Mouse (Mus musculus) megakaryocyte, adult 5-6 weeks (primary cell): ENCODE measurements around the gene Nectin4. TPM values are rescaled to one million over a fixed set of nuclear protein-coding genes. Genes with fewer than 3 reads are reported as not detected.
A peak's percentile ranks its signal among the peaks of the same experiment; 100 is the strongest.

Experiments
- ATAC-seq: 2 replicates; pipeline ENCODE4 v1.8.0; 2016; ENCODE audit warnings: mild to moderate bottlenecking, inconsistent platforms; ENCODE audit not compliant: poor library complexity, severe bottlenecking
- total RNA-seq, 2 experiments: library from RNA; stranded (forward) in 1 of 2; stranded (reverse) in 1 of 2; fragments of 153-499, 151-499 nt in 1 of 2; fragments of 221-1000, 200-1000 nt in 1 of 2; gene quantifications; 2 replicates each; pipeline versions ENCODE4 v1.2.3 to v1.2.4; 2015 to 2017

Gene Nectin4
- total RNA-seq, 2 experiments from 2014 or later: 1.2 to 2.1 TPM

- peak; percentile 88 for ATAC-seq
These were observed 41.1 kb downstream of the Nectin4 start, which contains the start of gene Usf1 for GRCm38 (mm10) chr1:171410947-171411484. Usf1 (plus strand) TSS chr1:171411313.

GRCm38 (mm10) chr1:171411492-171411941, 41.6 kb downstream of the Nectin4 start:
- ATAC-seq: peak; percentile 1; the same call in 1 of the 2 replicates

- peak; percentile 46 for ATAC-seq
These were observed 42.1 kb downstream of the Nectin4 start for GRCm38 (mm10) chr1:171412001-171412441.

- no peak for ATAC-seq
These were observed 42.5 kb downstream of the Nectin4 start for GRCm38 (mm10) chr1:171412446-171412845.

GRCm38 (mm10) chr1:171413608-171414007, 43.7 kb downstream of the Nectin4 start:
- ATAC-seq: no peak

GRCm38 (mm10) chr1:171418660-171419059, 48.8 kb downstream of the Nectin4 start, which contains the start of gene Tstd1:
Tstd1 (plus strand) TSS chr1:171418872.
- no peak for ATAC-seq

- ATAC-seq: no peak
These were observed 49.5 kb downstream of the Nectin4 start for GRCm38 (mm10) chr1:171419291-171419882.

GRCm38 (mm10) chr1:171419905-171420304, 50.0 kb downstream of the Nectin4 start:
- no peak for ATAC-seq

GRCm38 (mm10) chr1:171422504-171423095, 52.7 kb downstream of the Nectin4 start:
- ATAC-seq: no peak

- no peak for ATAC-seq
These were observed 54.7 kb downstream of the Nectin4 start for GRCm38 (mm10) chr1:171424638-171425037.

GRCm38 (mm10) chr1:171425126-171425525, 55.2 kb downstream of the Nectin4 start:
- ATAC-seq: no peak

- no peak for ATAC-seq
These were observed 62.3 kb downstream of the Nectin4 start for GRCm38 (mm10) chr1:171432158-171432557.

- ATAC-seq: no peak
These were observed 65.5 kb downstream of the Nectin4 start for GRCm38 (mm10) chr1:171435288-171435814.

- ATAC-seq: no peak
These were observed 66.1 kb downstream of the Nectin4 start for GRCm38 (mm10) chr1:171435974-171436373.

GRCm38 (mm10) chr1:171437264-171438013, 67.5 kb downstream of the Nectin4 start, which contains the start of gene F11r:
F11r (plus strand) TSS chr1:171437535.
- ATAC-seq: peak; percentile 81

Other genes starting within 250 kb of the Nectin4 start
- gene Sdhc, start 219.5 kb upstream of the Nectin4 start, total RNA-seq (2015): 102 and 130 TPM in 2 replicates
- 34.5 and 43.0 TPM in 2 replicates for gene Sdhc, start 219.5 kb upstream of the Nectin4 start, total RNA-seq (2017)
- not detected in 2 replicates for gene Mpz, start 219.4 kb upstream of the Nectin4 start, total RNA-seq (2015)
- not detected in 2 replicates for gene Mpz, start 219.4 kb upstream of the Nectin4 start, total RNA-seq (2017)
- 1.2 and 1.4 TPM in 2 replicates for gene Pcp4l1, start 173.8 kb upstream of the Nectin4 start, total RNA-seq (2015)
- gene Pcp4l1, start 173.8 kb upstream of the Nectin4 start, total RNA-seq (2017): 0.44 and 0.73 TPM in 2 replicates
- not detected in 2 replicates for gene Nr1i3, start 156.1 kb upstream of the Nectin4 start, total RNA-seq (2015)
- 0.04 TPM in 2 replicates for gene Nr1i3, start 156.1 kb upstream of the Nectin4 start, total RNA-seq (2017)
- gene Tomm40l, start 147.6 kb upstream of the Nectin4 start, total RNA-seq (2015): 7.3 and 8.2 TPM in 2 replicates
- 8.5 and 14.4 TPM in 2 replicates for gene Tomm40l, start 147.6 kb upstream of the Nectin4 start, total RNA-seq (2017)
- 0.87 TPM in 1 of 2 replicates, not detected in the other for gene Apoa2, start 145.0 kb upstream of the Nectin4 start, total RNA-seq (2015)
- gene Apoa2, start 145.0 kb upstream of the Nectin4 start, total RNA-seq (2017): not detected in 2 replicates
- gene Fcer1g, start 135.7 kb upstream of the Nectin4 start, total RNA-seq (2015): 2,036 and 2,044 TPM in 2 replicates
- 995 and 1,060 TPM in 2 replicates for gene Fcer1g, start 135.7 kb upstream of the Nectin4 start, total RNA-seq (2017)
- not detected in 2 replicates for gene Adamts4, start 119.7 kb upstream of the Nectin4 start, total RNA-seq (2015)
- 0.12 TPM in 1 of 2 replicates, not detected in the other for gene Adamts4, start 119.7 kb upstream of the Nectin4 start, total RNA-seq (2017)
- gene Ndufs2, start 118.7 kb upstream of the Nectin4 start, total RNA-seq (2015): 235 and 245 TPM in 2 replicates
- gene Ndufs2, start 118.7 kb upstream of the Nectin4 start, total RNA-seq (2017): 276 and 306 TPM in 2 replicates
- 17.8 and 20.4 TPM in 2 replicates for gene B4galt3, start 99.8 kb upstream of the Nectin4 start, total RNA-seq (2015)
- gene B4galt3, start 99.8 kb upstream of the Nectin4 start, total RNA-seq (2017): 28.5 and 33.5 TPM in 2 replicates
- 26.5 and 27.4 TPM in 2 replicates for gene Ppox, start 88.9 kb upstream of the Nectin4 start, total RNA-seq (2015)
- 14.5 and 18.0 TPM in 2 replicates for gene Ppox, start 88.9 kb upstream of the Nectin4 start, total RNA-seq (2017)
- 41.1 and 41.9 TPM in 2 replicates for gene Usp21, start 82.1 kb upstream of the Nectin4 start, total RNA-seq (2015)
- gene Usp21, start 82.1 kb upstream of the Nectin4 start, total RNA-seq (2017): 20.2 and 28.9 TPM in 2 replicates
- gene Ufc1, start 75.1 kb upstream of the Nectin4 start, total RNA-seq (2015): 95.3 and 105 TPM in 2 replicates
- gene Ufc1, start 75.1 kb upstream of the Nectin4 start, total RNA-seq (2017): 54.6 and 78.6 TPM in 2 replicates
- 22.4 and 23.6 TPM in 2 replicates for gene Dedd, start 41.0 kb upstream of the Nectin4 start, total RNA-seq (2015)
- 12.1 and 13.1 TPM in 2 replicates for gene Dedd, start 41.0 kb upstream of the Nectin4 start, total RNA-seq (2017)
- 6.5 and 9.7 TPM in 2 replicates for gene Nit1, start 24.5 kb upstream of the Nectin4 start, total RNA-seq (2015)
- gene Nit1, start 24.5 kb upstream of the Nectin4 start, total RNA-seq (2017): 37.1 and 39.2 TPM in 2 replicates
- gene Pfdn2, start 24.4 kb upstream of the Nectin4 start, total RNA-seq (2015): 26.1 and 38.4 TPM in 2 replicates
- gene Pfdn2, start 24.4 kb upstream of the Nectin4 start, total RNA-seq (2017): 16.0 and 27.3 TPM in 2 replicates
- 0.09 TPM in 1 of 2 replicates, not detected in the other for gene Klhdc9, start 9.3 kb upstream of the Nectin4 start, total RNA-seq (2015)
- 0.16 and 0.59 TPM in 2 replicates for gene Klhdc9, start 9.3 kb upstream of the Nectin4 start, total RNA-seq (2017)
- gene Arhgap30, start 18.9 kb downstream of the Nectin4 start, total RNA-seq (2015): 95.6 and 105 TPM in 2 replicates
- gene Arhgap30, start 18.9 kb downstream of the Nectin4 start, total RNA-seq (2017): 231 and 235 TPM in 2 replicates
- gene Usf1, start 41.2 kb downstream of the Nectin4 start, total RNA-seq (2015): 23.0 and 27.0 TPM in 2 replicates
- 76.7 and 80.1 TPM in 2 replicates for gene Usf1, start 41.2 kb downstream of the Nectin4 start, total RNA-seq (2017)
- 3.8 and 4.1 TPM in 2 replicates for gene Tstd1, start 48.8 kb downstream of the Nectin4 start, total RNA-seq (2015)
- gene Tstd1, start 48.8 kb downstream of the Nectin4 start, total RNA-seq (2017): 0.61 and 5.1 TPM in 2 replicates
- 0.33 and 0.59 TPM in 2 replicates for gene F11r, start 67.4 kb downstream of the Nectin4 start, total RNA-seq (2015)
- gene F11r, start 67.4 kb downstream of the Nectin4 start, total RNA-seq (2017): not detected in 2 replicates
- gene Alyref2, start 133.4 kb downstream of the Nectin4 start, total RNA-seq (2015): 8.7 and 11.4 TPM in 2 replicates
- 12.7 and 13.2 TPM in 2 replicates for gene Alyref2, start 133.4 kb downstream of the Nectin4 start, total RNA-seq (2017)
- gene Itln1, start 165.2 kb downstream of the Nectin4 start, total RNA-seq (2015): not detected in 2 replicates
- gene Itln1, start 165.2 kb downstream of the Nectin4 start, total RNA-seq (2017): not detected in 2 replicates
- 12.3 and 15.1 TPM in 2 replicates for gene Cd244a, start 189.1 kb downstream of the Nectin4 start, total RNA-seq (2015)
- gene Cd244a, start 189.1 kb downstream of the Nectin4 start, total RNA-seq (2017): 16.3 and 16.8 TPM in 2 replicates
- gene Ly9, start 237.3 kb downstream of the Nectin4 start, total RNA-seq (2015): 41.3 and 43.2 TPM in 2 replicates
- 72.9 and 75.3 TPM in 2 replicates for gene Ly9, start 237.3 kb downstream of the Nectin4 start, total RNA-seq (2017)